Mouse (Mus musculus) brain, embryonic 18.5 days (tissue): ENCODE data around the gene Slc22a15.
"Not testable (repeated sequence)": the region's sequence is repeated elsewhere in the genome, so short reads cannot be mapped to it uniquely, and the experiment has no call there.

Source experiments
- DNase-seq: peaks from one replicate; pipeline ENCODE4 v3.0.0-alpha.2; 2012; ENCODE audit warnings: low read depth, low spot score

The Slc22a15 gene

DNA sequence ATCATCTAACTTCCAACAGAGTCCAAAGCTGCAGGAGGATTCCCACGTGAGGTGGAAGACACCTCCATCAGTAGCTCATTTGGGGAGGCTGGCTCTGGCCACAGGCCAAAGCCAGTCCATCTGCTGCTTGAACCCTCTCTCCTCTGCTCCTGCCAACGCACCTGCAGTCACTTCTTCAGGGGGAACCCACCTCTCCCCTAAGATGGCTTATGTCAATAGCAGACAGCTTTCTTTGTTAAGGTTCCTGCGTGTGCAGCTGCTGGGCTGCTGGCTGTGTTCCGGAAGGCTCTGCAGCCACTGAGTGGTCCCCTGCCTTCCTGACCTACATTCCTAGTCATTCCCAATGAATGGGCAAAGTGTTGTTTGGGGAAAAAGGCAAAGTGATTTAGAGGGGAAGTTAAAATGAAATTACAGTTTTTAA lies 57.2 kb downstream of the Slc22a15 start:
- DNase-seq: no peak

DNA sequence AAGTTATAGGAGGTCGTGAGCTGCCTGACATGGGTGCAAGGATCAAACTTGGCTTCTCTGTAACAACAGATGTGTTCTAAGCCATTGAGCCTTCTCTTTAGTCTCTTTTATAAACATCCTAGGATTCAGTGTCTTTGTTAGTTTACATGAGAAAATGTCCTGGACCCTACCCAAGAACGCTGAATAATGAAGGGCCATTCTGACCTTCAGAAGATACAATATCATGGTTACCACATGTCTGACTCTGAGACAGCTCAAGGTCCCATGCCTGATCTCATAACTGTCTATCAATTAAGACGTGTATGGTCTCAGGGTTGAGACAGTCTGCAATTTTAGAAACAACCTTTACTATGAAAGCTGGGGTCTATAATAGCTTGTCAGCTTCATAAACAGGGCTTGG lies 62.4 kb downstream of the Slc22a15 start:
- DNase-seq: no peak

DNA sequence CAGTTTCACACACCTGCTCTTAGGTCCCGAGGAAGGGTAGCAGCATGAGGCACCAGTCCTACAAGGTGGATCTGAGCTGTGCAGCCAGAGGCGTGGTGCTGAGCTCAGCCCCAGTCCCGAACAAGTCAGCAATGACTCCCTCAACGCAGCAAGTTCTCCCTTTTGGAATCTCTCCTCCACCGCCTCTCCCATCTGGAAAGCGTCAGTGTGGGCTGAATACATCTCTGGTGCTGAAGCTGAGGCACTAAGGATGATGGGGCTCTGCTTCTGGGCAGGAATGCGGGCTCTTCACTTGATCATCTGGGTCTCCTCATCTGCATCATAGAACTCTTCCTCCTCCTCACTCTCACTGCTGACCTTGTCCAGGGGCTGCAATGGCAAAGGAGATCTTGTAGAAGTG lies 64.1 kb downstream of the Slc22a15 start:
- DNase-seq: no peak

DNA sequence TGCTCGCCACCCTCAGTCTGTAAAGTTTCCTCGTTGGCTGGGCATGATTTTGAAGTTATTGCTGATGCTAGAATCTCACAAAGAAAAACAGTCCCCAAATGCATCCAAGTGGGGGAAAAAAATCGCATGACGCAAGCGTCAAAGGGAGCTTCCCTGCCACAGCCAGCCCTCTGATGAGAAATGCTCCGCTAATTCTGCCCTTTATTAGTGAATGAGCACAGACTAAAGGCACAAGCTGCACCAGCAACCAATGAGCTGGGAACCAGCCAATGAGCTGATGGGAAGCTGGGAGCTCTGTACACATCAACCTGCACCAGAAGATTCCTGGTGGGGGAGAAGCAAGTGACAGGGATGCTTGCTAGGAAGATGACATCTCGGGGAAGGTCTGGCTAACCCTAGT lies 64.5 kb downstream of the Slc22a15 start:
- no peak for DNase-seq

DNA sequence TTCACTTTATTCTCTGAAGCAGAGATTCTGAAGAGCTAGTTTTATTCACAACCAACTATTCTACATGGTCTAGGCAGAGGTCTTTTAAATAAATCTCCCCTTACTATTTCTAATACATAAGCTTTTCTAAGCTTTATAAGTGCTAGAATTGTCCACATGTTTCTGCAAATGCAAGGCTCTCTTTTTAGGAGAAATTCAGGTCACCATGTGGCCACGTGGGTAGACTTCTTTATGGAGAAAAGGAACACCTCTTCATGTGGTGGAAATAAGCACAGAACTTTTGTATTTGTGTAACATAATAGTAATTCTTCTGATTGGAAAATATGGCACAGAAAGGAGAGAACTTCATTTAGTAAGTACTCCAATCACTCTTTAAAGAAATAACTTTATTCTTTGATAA lies 70.2 kb downstream of the Slc22a15 start:
- no peak for DNase-seq

DNA sequence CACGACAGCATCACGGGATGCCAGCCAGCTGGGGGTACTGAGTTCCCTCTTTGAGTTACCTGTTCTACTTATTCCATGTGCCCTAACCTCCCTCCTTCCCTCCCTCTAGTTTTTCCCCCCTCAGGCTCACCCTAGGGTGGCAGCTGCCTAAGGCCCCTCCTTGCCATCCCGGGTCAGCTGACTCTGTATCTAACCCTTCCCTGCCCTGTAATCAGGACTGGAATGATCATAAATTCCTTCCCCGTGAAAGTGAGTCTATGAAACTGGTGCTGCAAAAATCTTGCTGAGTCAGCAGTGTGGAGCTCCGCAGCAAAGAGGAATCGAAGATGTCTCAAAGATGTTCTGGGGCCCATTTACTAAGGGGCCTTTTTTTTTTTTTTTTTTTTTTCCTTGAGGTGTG lies 72.9 kb downstream of the Slc22a15 start:
- no peak for DNase-seq

DNA sequence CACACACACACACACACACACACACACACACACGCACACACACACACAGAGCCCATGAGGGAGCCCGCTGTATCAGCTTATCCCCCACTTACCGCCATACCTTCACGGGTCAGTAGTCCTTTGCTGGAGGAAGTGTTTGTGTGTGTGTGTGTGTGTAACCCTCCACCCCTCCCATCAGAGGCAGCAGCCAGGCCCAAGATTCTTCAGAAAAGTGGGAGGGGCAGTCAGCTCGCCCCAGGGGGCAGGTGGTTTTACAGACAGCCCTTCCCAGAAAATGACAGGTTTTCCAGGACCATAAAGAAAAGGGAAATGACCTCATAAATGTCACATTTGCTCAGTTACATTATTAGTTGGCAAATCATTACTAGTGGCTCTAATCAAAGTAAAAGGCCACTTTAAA lies 75.4 kb downstream of the Slc22a15 start, which contains the start of gene Mab21l3:
Gene Mab21l3, minus strand, starts transcription at position 144 of the 400 bp plus-strand sequence.
- DNase-seq: no peak

DNA sequence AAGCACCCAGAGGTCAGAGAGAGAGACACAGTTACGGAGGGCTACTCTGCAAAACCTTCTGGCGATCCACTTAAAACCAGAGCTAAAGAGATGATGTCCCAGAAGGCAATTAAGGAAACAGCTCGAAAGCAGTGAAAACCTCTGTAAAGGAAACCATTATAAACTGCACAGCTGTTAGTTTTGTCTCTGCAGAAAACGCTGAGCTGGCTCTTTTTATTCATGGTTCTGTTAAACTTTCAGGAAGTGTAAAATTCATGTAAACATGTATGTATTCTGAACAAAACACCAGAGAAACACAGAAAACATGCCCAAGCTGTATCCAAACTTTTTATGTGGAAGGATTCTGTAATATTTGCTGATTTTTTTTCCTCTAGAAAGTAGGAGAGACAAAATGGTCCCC lies 78.2 kb downstream of the Slc22a15 start:
- no peak for DNase-seq

DNA sequence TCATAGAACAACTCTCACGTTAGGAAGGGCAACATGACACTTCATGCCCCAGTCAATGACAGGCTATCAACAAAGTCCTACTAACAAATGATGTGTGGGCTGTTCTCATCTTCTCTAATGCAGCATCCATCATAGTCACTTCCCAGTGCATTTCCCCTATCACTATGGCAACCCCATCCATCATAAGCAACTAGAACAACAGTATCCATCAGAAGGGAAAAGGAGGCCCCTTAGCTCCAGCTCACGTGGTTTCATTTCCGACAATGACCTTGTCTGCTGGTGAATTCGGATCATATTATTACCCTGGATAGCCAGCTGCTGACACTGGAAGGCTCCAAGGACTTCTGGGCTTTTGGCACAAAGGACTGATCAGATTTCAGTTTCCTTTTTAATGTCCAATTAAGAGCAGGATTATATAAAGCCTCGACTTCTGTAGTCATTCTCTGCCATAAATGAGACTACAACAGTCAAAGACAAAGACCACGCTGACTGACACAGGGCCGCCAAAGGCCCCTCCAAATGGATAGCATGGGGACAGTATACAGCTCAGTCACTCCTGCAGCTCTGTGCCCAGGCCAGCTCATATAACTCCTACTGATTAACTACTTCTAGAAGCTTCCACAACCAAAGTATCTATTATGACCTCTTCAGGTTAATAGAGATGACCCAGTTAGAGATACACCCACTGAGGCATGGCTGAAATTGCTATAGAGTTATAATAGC lies 81.7 kb downstream of the Slc22a15 start:
- DNase-seq: no peak

DNA sequence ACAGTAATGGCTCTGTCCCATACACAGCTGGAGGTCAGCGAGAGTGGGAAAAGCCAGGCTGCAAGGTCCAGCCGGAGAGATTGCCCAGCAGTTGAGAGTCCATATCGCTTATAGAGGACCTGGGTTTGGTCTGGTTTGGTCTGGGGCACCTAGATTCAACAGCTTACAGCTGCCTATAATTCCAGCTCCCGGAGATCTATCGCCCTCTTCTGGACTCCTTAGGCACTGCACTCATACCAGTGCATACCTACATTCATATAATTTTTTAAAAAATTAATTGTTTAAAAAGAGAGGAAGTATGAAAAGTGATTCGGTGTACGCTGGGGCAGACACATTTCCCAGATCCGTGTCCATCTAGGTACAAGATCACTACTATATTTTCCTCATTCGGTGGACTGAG lies 84.9 kb downstream of the Slc22a15 start:
- DNase-seq: no peak

DNA sequence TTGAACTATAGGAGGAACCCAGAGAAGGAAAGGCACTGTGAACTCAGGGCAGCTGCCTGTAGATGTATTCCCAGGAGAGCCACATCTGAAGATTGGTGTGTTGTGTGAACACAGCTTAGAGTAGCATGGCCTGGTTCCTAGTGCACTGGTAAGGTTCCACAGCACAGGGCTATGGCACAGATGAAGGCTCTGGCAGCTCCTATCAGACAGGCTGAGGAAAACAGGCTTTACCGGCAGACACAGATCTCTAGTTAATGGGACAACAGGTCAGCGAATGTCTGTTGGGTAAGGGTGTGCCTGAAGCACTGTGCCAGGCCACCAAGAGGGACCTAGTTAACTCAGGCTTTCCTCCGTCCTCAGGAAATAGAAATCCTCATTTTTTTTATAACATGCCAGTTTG lies 87.3 kb downstream of the Slc22a15 start:
- DNase-seq: no peak

DNA sequence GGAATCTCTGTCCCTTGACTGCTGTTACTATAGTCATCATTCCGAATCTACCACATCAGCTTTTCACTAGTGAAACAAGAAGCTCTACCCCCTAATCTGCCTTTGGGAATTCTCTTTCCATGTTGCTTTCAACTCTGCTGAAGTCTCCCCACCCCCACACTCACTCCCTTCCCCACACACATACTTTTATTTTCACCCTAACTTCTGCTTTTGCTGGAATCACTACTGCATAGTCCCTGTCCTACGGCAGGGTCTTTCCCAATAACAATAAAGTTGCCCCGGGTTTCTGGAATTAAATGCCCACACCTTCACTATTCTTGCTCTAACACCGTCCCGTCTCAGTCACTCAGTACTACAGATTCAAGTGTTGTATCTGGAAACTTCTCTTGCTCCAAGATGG lies 87.7 kb downstream of the Slc22a15 start:
- no peak for DNase-seq

DNA sequence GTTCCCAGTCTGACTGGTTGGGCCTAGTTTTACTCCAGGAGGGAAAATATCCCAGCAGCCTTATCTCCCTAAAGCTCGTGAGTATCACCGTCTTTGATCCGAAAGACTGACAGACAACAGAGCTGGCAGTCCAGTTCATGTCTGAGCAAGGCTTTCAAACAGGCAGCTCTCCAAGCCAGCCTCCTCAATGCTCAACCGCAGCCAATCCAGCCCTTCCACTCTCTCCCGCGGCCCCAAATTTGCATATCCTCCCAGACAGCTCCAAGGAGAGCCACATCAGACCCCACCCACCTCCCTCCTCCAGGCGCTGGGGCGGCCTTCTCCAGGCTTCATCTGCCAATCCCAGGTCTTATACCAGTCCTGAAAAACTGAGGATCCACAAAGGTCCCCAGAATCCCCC lies 88.2 kb downstream of the Slc22a15 start:
- no peak for DNase-seq

DNA sequence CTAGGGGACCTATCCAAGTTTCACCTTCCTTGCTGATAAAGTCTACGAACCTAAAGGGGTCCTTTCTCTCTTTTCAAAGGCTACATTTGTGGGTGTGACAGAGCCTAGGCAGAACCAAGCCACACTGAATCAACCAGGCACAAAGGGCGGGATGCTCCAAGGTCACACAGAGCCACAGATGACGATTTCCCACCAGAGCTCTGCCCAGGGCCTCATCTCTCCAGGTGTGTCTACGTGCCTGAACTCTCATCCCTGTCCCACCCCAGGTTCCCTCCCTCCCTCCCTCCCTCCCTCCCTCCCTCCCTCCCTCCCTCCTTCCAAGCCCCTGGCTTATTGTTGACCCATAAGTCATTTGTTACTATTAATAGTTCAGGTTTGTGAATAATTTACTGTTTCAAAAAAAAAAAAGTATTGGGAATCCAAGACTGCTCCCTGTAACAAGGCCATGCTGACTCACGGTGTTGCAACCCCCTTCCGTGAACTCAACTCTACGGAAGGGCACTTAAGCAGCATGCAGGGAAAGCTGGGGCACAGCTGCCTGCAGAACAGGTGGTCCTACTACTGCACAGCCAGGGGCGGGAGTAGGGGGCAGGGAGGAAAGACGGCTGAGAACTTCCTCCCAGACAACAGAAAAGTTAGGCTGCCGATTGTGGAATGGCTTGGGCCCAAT lies 92.9 kb downstream of the Slc22a15 start:
- DNase-seq: no peak

DNA sequence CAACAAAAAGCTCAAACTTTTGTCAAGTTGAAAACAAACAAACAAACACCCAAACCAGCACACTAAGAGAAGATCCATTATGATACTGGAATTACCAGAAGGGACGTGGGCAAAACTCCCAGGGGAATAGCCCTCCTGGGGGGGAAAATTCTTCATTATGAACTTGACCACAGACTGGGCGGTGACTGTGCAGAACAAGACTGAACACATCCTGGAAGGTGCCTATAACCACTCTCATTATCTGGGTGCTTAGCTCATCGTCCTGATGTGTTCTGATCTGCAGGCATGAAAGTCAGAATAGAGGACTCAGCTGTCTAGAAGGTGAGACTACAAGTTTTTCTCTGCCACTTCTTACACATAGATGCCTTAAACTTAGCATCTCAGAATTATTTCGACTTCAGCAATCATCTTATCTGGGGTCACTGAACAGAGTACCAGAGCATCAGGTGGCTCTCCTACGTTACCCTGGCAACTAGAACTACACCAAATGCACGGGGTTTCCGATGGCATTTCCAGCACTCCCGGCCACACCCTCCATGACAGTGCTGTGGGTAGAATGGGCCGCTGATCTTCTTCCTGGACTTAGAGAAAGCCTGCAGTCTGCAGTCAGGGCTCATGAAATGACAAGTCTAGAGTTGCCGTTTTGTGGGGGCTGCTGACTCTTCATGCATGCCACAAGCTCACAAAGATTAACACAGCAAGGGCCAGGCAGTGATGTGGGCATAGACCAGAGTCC lies 94.2 kb downstream of the Slc22a15 start:
- DNase-seq: no peak

DNA sequence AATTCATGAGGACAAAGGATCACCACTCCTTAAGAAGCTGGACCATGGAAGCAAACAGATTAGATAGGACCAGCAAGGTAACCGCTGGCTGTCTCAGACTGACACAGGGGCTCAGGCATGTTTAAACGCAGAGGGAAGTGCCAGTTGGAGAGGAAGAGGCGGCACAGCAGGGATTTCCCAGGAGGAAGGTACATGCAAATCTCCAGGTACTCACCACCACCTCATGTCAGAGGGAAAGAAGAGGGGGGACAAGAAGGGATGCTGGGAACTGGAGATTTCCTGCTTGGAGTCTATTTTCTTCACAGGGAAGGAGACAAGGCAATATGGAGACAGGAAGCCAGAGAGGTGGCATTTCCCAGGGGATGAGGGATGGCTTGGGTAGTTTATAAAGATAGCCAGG lies 95.7 kb downstream of the Slc22a15 start:
- no peak for DNase-seq

DNA sequence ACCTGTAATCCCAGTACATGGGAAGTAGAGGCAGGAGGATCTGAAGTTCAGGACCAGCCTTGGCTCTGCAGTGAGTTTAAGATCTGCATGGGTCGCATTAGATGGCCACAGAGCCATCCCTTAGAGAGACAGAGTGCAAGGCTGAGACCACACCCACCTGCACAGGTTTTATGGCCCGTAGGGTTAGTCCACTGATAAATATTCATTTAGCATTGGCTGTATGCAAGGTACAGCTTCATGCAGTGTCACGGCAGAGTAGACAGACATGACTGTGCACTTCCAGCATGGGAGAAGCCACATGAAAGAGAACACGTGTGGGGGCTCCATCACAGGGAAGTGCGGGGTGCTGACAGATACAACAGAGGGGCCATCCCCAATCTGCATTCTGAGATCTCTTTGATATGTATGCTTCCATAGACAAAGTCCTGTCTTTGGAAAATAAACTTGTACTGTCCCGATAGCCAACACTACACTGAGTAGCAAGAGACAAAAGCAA lies 97.0 kb downstream of the Slc22a15 start:
- DNase-seq: no peak

DNA sequence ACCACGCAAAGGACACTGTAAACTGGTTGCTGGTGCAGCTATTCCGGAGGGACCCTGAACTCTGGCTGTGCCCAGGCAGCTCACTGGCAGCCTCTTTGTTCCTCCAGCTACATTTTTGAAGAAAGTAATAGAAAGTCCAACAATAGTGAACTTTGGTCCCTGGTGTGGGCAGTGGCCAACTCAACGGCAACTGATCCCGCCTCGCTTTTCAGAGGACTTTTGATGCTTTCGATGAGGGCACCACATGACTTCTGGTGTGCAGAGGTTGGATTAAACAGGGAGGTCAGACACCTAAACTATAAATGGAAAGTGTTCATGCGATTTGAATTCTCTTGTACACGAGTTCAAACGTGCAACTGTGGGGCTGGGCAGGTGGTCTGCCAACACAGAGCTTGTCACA lies 99.9 kb downstream of the Slc22a15 start:
- DNase-seq: no peak

DNA sequence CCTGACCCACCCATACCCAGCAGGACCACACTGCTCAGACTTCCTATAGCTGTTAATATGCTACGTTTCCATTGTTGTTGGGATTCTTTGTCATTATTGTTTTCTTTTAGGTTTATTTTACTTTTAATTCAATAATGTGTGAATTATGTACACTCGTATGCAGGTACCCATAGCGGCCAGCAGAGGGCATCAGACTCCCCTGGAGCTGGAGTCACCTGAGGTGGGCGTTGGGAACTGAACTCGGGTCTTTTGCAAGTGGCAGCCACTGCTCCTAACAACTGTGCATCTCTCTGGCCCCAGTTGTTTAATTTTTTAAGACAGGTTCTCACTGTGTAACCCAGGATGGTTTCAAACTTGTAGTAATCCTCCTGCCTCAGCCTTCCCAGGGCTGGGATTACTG lies 102.2 kb downstream of the Slc22a15 start:
- no peak for DNase-seq

DNA sequence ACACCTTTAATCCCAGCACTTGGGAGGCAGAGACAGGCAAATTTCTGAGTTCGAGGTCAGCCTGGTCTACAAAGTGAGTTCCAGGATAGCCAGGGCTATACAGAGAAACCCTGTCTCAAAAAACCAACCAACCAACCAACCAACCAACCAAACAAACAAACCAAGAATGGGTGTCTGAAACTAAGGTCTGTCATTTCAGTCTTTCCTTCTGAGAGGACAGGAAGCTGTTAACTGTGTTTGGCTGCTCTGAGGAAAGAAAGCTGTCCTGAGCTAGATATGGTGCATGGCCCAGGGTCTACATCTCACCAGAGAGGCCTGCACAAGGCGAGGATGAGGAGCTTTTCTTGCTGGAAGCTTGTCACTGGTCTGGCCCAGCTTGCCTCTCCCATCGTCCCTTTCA lies 103.5 kb downstream of the Slc22a15 start:
- DNase-seq: not testable (repeated sequence)

DNA sequence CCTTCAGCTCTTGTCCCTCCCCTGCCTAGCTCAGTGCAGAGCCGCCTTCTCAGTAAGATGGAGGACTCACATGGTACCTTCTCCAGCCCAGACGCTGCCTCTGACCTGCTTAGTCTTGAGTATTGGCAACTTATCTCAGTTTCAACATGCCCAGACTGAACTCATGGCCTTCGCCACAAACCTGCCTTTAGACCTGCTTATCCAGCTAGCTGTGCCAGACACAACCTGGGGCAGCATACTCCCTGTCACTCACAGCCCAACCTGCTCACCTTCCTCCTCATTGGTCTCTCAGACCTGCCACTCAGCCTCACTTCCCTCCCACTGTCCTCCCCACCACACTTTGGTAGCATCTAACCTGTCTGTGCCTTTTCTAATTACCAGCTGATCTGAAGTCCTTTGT lies 108.2 kb downstream of the Slc22a15 start:
- no peak for DNase-seq

DNA sequence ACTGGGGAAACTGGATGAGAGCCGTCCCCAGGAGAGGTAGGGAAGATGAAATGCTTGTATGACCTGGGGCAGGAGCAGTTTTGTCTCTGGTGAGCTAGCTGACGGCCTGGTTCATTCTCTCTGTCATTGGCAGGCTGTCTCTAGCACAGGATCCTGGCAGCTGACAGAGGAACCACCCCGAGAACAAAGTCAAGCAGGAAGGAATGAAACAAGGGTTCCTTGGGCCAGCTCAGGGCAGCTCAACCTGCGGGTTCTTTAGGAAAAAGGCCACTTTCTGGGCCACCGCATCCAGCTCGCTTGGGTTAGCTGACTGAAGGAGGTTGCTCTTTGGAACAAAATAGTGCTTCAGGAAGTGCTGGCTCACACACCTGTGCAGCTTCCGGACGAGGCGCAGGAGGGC lies 109.5 kb downstream of the Slc22a15 start:
- DNase-seq: no peak
